Mouse (Mus musculus): Measurements from ENCODE around the gene Relch. TPM values are rescaled to one million over a fixed set of nuclear protein-coding genes. Genes with fewer than 3 reads are reported as not detected.
"Not testable (repeated sequence)": the region's sequence is repeated elsewhere in the genome, so short reads cannot be mapped to it uniquely, and the experiment has no call there.

The Relch gene
- total RNA-seq (2021) = 1 to 10 TPM; 8.4 to 9.7 TPM
- long read RNA-seq, experiment 1, partial matches to known transcripts = 0 of 3 reads
- long read RNA-seq, experiment 1, other reads (novel, unspliced or antisense) = 3 of 3 reads
- long read RNA-seq, experiment 2, partial matches to known transcripts = 1 of 4 reads
- long read RNA-seq, experiment 2, other reads (novel, unspliced or antisense) = 3 of 4 reads

DNA sequence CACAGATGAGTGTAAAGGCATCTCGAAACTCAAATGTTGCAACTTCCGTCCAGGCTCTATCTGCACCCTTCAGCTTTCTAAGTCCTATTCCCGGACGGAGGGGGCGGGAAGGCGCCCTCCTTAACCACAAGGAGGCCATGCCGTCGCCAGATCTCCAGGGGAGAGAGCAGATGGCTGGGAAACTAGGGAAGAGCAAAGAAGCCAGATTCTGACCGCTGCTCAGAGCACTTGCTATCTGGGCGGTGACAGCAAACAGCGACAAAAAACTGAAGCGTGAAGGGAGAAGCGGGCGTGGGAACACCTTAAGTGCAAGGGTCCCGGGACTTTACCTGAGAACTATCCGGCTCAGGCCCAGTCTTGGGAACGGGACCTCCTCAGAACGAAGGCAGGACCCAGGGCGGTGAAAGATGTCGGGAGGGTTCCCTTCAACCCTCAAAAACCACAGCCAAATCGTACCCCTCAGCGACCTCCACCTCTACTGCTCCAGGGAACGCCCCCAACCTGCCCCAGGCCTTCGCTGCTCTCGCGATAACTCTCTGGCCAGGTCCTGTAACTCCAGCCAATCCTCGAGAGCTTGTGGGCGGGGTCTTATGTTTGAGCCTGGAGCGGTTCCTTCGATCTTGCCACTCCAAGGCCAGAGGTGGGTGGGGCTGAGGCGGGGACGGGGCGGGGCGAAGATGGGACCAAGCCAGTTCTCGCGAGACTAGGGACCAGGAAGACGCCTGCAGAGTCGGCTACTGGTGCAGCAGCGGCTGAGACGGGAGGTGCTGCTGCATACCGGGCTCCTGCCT, at the start of gene Relch, which contains the start of gene Pign:
TSS of gene Relch (plus strand) at position 691 of the 791 bp plus-strand sequence.
TSS of gene Pign (minus strand) at position 507 of the 791 bp plus-strand sequence.
- peak; percentile 98 for DNase-seq (ENCODE audit: low spot score)

DNA sequence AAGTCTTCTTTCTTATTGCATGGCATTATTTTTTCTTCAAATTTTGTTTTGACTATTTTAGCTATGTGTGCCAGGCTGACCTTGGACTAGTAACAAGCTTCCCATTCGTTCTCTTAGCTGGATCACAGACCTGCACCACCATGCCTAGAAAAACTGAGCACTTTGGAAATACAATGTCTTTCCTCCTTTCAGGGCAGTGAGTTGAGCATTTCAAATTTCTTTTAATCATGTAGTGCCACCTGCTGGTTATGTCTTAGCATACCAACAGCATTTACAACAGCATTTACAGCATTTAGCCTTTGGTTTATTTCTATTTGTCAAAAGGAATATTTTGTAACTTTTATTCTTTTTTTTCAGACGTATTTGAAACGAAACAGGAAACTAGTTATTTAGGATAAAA, 33.2 kb upstream of the Relch start:
- peak; percentile 6 for DNase-seq (ENCODE audit: low spot score)

DNA sequence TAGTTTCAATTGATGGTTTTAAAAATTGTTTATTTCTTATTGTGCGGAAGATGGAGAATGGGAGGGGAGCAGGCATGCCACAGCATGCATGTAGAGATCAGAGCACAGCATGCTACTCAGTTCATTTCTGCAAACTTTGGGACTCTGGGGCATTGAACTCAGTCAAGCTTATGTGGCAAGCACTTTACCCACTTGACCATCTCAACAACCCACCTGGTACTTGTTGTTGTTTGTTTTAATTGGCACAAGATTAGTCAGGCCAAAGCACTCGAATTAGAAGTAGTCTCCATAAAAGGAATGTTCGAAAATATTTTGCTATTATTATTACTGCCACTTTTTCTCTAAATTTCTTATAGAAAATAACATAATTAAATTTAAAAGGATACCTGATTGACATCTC, 19.6 kb upstream of the Relch start:
- DNase-seq (ENCODE audit: low spot score) = no peak

DNA sequence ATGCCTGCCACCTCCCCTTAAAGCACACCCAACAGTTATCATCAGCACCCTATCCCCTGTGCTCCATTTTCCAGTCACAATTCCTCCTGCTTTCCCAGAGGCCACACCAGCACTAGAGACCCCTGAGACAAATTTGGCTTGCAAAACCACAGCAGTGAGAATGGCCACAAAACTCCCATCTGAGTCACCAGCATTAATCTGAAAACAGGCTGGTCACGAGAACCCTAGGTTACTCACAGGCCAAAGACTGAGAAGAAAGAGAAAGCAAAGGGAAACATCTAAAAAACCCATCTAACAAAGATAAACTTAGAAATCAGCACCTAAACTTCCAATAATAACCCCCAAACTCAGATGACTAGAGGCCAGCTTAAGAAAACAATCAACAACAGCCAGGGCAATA, 13.0 kb upstream of the Relch start:
- no peak for DNase-seq (ENCODE audit: low spot score)

DNA sequence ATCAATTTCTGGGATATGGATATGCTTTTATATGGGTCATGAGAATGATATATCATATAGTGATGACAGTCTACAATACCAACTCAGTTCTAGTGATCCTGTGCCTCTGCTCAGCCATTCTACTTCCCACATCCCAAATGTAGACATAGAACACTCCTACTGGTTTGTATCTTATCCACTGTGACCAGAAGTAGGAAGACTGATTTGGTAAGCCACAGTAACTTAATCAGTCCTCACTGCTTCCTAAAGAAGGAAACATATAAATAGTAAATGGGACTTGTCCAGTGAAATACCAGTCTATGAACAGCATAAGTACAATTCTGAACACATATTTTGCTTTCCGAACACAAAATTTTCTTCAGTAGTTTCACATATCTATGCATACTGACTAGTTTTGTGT, 9.7 kb upstream of the Relch start:
- DNase-seq (ENCODE audit: low spot score) = no peak

DNA sequence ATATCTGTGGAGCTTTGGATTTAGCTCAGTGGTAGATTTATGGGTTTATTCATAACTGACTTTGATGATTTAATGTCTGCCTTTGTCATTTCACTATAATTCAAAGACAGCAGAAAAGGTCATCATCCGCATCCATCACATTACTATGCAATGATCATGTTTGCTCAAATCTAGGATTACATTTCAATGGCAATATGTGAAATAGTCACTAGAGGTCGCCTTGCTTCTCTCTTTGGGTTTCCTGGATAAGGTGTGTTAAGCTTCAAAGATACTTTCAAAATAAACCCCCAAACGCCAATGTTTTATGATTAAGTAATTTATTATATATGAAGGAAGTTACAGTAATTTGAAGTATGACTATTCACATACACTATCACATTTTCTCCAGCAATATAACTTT, 3.6 kb upstream of the Relch start:
- peak; percentile 64 for DNase-seq (ENCODE audit: low spot score)

DNA sequence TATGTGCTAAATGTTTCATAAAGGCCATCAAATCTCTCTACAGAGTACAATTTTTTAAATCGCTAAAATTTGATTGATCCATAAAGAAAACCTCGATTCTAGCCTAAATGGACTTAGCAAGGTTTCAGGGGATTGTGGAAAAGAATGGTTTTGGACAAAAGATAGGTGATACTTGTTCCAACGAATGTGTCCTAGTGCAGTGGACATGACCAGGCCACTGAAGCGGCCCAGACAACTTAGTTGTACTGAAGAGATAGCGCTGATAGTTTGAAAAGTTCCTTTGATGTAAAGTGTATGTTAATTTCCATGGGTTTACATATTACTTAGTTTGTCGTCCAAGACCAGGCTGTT, 866 bp upstream of the Relch start:
- DNase-seq (ENCODE audit: low spot score) = no peak

DNA sequence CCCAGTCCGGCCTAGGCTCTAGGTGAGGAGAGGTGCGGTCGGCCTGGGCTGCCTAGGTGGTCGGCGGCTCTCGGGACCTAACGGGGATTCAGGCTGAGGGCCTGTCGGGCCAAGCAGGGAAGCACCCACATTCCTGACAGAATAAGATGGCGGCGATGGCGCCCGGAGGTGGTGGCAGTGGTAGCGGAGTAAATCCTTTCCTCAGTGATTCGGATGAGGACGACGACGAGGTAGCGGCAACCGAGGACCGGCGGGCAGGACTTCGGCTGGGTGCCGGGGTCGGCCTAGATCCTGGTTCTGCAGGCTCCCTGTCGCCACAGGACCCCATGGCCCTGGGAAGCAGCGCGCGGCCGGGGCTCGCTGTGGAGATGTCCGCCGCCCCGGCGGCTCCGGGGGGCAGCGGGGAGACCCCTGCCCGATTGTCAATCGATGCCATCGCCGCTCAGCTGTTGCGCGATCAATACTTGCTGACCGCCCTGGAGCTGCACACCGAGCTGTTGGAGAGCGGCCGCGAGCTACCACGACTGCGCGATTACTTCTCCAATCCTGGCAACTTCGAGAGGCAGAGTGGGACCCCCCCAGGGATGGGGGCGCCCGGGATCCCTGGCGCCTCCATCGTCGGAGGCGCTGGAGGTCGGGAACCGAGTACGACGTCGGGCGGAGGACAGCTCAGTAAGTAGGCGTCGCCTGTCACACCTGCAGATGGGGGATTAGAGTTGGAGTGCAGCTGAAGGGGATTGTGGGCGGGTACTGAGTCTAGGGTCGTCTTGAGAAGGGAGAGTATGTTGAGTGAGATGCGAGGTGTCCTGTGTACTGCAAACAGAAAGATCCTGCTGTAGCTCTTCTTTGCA, 526 bp downstream of the Relch start:
- no peak for DNase-seq (ENCODE audit: low spot score)

DNA sequence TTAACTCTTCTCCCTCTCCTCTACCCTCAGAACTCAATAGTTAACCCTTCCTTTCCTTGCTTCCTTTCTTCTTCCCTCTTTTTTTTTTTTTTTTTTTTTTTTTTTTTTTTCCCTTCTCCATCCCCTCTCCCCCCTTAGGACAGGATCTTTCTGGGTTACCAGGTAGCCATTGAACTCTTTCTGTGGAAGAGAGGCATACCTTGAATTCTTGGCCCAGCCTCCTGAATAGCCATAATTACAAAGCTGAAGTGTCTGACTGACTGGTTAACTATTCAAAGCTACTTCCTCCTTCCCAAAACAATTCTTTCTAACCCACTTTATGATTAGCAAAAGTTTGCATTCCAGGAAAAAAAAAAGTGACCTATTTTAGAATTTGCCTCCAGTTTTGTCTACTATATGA, 6.0 kb downstream of the Relch start:
- no peak for DNase-seq (ENCODE audit: low spot score)

DNA sequence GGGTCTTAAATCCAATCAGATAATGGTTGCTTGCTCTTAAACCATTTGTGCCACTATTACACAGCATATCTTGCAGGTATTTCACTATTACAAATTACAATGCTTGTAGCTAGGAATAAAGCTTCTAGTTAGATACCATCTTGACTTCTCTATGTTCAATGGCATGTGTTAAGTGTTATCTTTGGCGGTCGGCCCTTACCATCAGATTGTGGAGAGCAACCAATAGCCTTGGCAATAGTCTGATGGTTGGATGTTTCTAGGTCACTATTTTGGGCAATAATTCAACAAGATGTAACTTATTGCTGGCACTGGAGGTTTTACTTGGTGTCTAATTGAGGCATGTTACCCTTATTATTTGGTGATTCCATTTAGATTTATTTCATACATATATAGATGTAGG, 11.1 kb downstream of the Relch start:
- no peak for DNase-seq (ENCODE audit: low spot score)

DNA sequence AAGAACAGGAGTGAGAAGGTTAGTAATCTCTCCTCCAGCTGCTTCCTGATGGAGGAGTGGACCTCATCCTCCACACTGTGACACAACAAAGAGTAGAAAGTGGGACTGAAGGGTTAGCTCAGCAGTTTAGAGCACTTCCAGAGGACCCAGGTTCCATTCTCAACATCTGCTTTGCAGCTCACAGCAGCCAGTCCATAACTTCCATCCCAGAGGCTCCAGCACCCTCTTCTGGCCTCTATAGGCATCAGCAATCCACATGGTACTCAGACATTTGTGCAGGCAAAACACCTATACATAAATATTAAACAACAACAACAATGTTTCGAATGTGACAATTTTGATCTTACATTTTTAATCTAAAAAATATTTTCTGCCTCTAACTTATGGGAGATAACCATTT, 16.9 kb downstream of the Relch start:
- DNase-seq (ENCODE audit: low spot score) = no peak

DNA sequence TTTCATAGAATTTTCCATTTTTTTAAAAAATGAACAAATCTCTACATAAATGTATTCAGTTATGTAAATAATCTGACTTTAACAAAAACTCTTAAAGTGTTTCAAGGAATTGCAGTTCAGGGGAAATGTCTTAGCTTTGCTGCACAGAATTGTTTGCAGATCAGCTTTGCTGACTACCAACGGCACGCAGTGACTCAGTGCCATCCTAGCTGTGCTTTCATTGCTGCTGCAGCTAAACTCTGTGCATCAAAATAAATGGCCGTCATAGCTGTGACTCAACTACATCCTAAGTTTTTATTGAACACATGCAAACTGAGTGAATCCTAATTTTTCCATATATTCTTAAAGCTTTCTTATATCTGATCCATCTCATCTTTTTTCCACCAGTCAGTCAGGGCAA, 21.8 kb downstream of the Relch start:
- DNase-seq (ENCODE audit: low spot score) = no peak

DNA sequence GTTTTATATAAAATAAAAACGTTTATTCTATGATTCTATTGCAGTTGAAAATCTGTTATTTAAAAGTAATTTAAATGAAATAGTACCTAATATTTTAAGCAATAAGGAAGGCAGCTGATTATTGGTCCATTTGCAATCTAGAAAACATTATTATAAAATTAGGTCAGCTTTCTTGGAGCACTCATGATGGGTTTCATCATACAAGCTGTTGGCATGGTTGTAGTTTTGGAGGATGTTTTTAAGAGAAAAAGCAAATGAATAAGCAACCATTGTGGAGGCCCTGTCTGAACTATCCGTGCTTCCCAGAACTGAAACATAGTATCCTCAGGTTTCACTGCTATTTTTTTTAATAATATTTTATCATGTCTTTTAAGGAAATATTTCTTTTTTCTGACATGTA, 31.9 kb downstream of the Relch start:
- DNase-seq (ENCODE audit: low spot score) = peak; percentile 22

DNA sequence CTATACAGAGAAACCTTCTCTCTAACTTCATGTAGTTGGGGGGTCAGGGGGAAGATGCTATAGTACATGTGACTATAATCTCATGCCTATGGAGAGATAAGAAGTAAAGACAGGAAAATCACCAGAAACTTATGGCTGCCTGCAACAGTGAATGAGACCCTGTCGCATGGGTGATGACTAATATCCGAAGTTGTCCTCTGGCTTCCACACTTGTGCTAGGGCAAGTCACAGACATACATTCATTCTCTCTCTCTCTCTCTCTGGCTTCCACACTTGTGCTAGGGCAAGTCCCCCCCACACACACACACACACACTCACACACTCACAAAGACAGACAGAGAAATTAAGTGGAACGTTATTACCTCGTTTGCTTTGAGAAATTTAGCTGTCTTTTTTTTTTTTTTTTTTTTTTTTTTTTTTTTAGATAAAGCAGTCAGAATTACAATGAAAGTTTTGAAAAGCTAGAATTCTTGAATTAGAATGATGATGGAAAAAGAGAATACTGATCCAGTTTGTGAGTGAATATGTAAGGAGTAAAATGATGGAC, 37.4 kb downstream of the Relch start:
- DNase-seq (ENCODE audit: low spot score) = no peak

DNA sequence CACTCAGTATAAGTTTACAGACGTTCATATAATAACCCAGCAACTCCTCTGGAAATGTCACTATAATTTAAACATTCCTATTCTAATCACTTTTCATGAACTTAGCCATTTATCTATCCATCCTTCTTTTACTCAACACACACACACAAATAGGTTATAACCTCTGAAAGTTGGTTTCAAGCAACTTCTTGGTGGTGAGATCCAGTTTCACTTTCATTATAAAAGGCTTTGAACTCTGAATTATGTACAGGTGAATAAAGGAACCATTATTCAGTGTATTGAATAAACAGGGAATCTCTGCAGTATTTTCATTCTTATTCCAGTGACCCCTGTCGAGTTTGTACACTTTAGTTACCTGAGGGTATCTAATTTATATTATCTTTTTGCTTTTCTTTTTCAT, 45.8 kb downstream of the Relch start:
- DNase-seq (ENCODE audit: low spot score) = no peak

DNA sequence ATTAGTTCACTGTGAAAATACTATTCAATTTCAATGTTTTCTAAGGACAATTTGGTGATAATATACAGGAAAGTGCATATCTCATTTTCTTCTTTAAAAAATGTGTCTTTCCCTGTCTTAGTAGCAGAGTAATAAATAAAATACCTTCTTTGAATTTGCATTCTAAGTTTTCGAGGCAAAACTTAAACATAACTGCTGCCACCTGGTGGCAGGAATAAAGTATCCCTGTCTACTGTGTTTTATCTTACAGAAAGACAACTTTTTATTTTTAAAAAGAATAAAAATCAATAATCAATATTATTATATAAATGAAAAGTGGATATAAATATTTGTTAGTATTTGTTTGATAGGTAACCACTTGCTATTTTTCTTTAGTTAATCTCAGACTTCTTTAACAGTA, 47.6 kb downstream of the Relch start:
- DNase-seq (ENCODE audit: low spot score) = peak; percentile 10

DNA sequence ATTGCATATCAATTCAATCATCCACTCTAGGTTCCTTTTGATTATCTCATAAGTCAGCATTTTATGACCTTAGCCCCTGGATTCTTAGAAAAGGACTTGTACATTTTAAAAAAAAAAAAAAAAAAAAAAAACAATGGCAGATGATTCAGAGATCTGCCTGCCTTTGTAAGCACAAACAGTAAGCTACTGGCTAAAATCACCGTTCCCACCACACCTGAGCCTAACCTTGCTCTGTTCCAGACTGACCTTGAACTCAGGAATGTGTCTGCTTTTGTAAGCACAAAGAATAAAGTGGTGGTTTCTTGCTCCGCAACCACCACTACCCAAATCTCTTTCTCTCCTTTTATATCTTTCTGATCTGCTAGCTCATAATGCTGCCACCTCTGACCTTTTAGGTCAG, 49.2 kb downstream of the Relch start:
- no peak for DNase-seq (ENCODE audit: low spot score)

DNA sequence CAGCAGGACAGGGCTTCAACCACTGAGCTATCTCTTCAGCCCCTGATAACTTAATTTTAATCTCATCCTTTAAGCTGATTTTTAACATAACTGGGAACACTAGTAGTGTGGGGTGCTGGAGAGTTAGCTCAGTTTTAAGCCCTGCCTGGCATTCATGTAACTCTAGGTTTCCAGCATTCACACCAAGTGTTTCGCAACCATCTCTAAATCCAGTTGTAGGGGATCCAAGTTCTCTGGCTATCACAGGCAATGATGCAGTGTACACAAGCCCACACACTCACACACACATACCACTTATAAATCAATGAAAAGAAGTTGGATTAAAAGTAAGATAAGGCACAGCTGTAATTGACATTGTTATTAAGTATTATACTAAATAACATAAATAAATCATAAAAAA, 54.7 kb downstream of the Relch start:
- DNase-seq (ENCODE audit: low spot score) = no peak

DNA sequence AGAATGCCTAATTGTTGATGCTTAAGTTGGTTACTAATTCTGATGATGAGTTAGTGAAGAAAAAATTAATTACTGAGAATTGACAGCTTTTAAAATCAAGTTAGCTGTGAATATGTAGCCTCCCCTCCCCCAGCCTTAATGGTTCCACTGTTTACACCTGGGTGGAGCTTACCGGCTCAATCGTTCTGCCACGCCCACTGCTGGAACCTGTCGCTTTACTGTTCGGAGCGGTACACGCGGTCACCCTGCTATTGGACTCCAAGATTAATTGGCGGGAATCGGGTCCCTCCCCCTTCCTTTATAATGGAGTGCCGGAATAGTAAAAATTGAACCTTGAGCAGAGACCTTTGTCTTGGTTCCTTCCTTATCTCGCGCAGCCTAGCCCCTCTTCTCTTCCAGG, 65.6 kb downstream of the Relch start:
- DNase-seq (ENCODE audit: low spot score) = not testable (repeated sequence)

DNA sequence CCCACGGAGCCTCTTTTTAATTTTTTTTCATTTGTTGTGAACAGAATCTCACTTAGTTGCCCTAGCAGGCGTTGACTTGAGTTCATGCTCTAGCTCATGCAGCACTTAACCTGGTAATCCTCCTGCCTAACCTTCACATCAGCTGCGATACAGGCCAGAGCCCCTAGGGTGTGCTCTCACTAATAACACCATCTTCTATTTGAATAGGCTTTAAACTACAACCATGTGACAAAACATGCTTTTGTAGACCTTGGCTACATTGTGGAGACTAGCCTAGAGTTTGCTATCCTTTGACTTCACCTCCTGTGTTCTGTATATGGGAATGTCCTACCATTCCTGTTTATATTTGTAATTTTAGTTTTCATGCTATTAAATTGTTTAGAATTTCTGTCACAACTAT, 71.7 kb downstream of the Relch start:
- no peak for DNase-seq (ENCODE audit: low spot score)

DNA sequence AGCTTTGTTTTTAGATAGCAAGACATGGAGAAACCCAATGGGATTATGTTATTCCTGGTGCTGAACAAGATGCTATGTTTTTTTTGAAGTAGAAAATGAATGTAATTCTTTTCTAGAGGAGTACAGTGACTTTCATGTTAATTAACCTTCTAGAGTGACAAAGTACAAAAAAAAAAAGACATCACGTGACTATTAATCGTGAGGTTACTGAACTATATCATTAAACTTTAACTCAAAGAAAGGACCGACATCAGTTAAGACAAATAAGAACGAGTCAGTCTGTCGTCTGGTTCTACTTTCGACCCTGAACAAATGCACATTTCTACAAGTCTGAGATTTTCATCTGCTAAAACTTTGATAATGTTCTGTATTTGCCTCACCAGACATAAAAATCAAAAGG, 74.7 kb downstream of the Relch start:
- DNase-seq (ENCODE audit: low spot score) = no peak

DNA sequence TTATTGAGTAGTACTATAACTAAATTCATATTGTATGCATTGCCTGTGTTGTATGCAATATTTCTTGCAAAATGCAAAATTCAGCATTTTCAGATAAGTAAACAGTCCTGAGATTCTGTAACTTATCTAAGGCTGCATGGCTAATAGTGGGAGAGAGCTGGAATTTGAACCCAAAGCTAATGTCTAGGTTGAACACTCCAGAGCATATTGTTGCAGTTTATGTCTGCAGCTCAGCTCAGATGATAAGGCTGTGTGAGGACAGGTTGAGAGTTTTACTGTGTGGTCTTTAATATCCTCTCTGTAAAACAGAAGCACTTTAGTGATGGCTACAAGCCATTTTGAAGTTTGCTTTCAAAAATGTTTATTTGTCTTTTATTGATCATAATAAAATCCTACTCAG, 75.8 kb downstream of the Relch start:
- no peak for DNase-seq (ENCODE audit: low spot score)
